Mouse (Mus musculus) cortical plate, adult 2 months (tissue): ENCODE data around the gene Ndufs2.

Experiments used
- CTCF ChIP-seq: fragments of 200-500 bp; IDR thresholded peaks from 2 replicates; pipeline ENCODE4 v1.5.1; 2011; ENCODE audit warnings: mild to moderate bottlenecking, control low read depth, low read length; ENCODE audit not compliant: insufficient read depth; ENCODE audit errors: extremely low read depth
- POLR2A ChIP-seq: fragments of 200-500 bp; IDR thresholded peaks from 2 replicates; pipeline ENCODE4 v1.6.1; 2011; ENCODE audit warnings: mild to moderate bottlenecking, low read length, control low read depth; ENCODE audit not compliant: insufficient read depth; ENCODE audit errors: extremely low read depth

GRCm38 (mm10) chr1:171246709-171247452 lies 4.3 kb downstream of the Ndufs2 start:
- TF ChIP-seq POLR2A = peak; percentile 82; the same call in 1 of the 2 replicates
- TF ChIP-seq CTCF = peak; percentile 71
